Mouse (Mus musculus) retina, postnatal 7 days (tissue): ENCODE measurements around the gene Fads1.
"Not testable (repeated sequence)": the region's sequence is repeated elsewhere in the genome, so short reads cannot be mapped to it uniquely, and the experiment has no call there.

Experiments used
- DNase-seq: peaks from one replicate; pipeline ENCODE4 v3.0.0-alpha.2; 2012; ENCODE audit warnings: low read depth, low spot score

Fads1 gene

DNA sequence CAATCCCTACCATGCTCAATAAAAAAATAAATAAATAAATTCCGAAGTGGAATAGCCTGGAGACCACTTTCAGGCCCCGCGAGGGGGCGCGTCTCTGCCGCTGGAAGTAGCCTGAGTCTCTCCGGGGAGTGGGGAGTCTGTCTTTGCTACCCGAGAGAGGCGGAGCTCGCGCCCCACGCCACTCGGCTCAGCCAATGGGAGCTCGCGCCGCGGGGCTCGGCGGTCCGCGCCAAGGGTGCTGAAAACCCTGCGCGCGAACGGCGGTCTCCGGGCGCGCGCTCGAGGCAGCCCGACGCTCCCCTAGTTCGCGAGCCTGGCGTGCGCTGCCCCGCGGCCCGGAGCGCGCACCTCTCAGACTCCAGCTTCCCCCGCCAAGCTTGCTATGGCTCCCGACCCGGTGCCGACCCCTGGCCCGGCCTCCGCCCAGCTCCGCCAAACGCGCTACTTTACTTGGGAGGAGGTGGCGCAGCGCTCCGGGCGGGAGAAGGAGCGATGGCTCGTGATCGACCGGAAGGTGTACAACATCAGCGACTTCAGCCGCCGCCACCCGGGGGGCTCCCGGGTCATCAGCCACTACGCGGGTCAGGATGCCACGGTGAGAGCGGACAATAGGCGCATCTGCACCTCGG is at the start of gene Fads1:
Fads1 (plus strand) TSS at position 219 of the 629 bp plus-strand sequence.
- peak; percentile 84 for DNase-seq

DNA sequence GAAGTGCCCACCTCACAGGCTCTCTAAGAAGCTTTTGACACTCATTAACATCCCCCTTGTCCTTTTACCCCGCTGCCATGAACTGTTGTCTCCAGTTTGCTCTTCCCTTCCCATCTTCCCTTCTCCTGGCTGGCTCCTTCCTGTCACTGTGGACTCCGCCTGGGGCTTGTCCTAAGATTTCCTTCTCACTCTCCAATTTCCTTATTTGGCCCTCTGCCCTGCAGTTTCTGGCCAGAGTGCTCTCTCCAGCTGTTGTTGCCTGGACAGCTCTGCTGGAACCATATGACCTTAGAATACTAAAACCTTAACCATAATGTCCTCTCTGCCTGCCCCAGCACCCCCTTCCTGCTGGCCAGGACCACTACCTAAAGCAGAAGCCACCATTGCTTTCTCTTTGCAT is 48.0 kb upstream of the Fads1 start:
- DNase-seq, result no peak

DNA sequence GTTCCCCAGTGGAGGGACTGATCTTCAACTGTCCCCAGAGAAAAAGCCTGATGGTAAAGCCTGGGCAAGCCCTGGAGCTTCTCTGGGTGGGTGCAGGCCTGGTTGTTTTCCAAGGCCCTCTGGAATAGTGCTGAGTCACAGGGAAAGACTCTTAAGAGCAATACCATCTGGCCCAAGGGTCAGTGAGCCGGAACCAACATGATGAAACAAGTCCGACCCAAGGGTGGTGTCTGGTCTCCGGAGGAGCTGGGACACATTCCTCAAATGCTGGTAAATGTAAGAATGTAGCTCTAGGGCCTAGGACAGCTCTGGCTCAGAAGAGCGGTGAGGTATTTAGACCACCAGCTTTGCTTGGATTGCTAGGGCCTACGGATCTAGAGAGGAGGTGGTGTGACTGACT is 45.3 kb upstream of the Fads1 start:
- DNase-seq, result no peak

DNA sequence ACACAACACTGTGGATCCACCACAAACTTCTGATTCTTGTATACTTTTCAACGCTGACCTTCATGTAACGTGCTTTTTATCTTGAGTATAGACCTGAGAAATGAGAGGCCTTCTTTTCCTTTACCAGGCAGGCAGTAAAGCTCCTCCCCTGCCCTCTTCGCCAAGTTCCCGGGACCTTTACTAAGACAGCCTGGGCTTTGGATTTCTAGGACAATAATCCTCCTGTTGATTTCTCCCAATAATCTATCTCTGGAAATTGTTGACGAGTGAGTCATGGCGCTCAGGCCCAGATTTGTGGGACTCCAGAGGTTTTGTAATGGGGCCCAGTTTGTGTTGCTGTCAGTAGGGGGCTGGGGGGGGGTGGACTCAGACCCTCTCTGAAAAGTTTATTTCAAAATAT is 43.0 kb upstream of the Fads1 start:
- no peak for DNase-seq

DNA sequence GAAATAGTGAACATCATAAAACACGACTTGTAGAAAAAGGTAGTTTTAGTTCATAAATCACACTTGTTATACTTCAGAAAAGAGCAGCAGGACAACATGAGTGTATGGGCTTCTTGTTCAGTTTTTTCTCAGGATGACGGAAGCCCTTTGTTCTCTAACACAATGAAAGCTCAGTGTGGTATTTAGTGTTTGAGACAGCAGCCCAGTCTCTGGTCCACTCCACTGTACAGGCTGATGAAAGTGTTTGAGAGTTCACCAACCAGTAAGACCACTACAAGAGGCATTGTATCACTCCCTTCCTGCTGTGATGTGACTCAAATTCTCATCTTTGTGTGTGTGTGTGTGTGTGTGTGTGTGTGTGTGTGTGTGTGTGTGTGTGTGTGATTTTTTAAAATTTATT is 39.0 kb upstream of the Fads1 start:
- DNase-seq, result no peak

DNA sequence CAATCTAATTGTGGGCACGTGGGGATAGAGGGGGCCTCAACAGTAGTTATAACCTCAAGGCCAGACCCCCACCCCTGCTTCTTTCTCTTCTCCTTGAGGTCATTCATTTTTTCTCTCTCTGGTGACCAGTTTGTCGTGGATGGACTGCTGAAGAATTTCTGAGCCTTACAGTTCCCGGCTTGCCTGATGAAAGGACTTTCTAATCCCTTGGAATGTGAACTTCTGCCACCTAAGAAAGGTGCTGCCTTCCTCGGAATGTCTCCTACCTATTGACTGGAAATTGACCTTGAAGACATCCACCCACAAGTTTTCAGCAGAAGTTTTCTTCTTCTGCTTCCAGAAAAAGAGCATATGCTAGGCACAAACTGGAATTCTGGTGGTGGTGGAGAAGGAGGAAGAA is 38.2 kb upstream of the Fads1 start:
- DNase-seq, result no peak

DNA sequence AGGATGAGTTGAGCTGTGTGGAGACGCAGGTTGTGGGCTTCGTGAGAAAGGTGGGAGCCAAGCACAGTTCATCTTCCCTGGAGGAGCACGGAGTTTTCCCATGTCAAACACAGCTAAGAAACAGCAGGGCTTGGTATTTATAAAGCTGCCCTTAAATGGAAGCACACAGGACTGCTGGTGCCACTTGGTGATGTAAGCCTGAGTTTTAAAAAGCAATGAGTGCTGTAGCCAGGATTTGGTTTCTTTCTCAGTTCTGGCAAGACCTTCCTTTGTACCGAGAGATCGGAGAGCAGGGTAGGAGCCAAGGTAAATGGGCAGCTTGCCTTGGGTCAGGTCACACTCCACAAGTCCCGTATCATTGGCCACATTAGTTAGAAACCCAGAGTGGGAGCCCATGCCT is 34.1 kb upstream of the Fads1 start:
- no peak for DNase-seq

DNA sequence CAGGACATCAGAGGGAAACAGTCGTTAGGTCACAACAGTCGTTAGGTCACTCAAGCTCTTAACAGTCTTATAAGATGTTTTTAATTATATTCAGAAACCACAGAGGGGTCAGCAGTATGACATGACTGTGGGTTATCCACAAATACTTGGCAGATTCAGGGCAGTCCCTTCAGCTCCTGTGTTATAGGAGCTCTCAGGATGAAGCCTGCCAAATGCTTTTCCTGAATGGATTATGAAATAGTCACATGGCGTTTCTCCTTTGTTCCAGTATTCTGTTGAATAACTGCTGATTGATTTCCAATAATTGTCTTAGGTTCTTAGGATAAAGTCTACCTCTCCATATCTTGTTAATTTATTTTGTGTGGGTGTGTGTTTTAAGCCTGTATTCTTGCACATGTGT is 33.5 kb upstream of the Fads1 start:
- DNase-seq, result no peak

DNA sequence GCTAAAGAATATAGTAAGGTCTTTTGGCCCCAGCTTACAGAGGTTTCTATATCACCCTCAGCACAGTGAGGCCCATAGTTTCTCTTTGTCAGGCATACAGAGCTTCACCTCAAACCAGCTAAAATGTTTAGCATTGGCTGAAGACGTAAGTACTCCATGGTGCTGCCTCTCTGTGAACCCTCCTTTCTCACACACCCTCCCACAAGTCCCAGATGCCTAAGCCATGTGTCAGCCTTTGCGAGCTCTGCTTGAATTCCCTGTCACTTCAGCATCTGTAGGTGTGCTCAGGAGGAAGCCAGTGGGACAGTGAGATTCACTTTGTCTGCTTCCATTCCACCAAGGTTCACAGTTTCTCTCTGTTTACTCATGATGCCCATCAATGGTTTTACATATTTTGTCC is 25.0 kb upstream of the Fads1 start:
- DNase-seq, result no peak

DNA sequence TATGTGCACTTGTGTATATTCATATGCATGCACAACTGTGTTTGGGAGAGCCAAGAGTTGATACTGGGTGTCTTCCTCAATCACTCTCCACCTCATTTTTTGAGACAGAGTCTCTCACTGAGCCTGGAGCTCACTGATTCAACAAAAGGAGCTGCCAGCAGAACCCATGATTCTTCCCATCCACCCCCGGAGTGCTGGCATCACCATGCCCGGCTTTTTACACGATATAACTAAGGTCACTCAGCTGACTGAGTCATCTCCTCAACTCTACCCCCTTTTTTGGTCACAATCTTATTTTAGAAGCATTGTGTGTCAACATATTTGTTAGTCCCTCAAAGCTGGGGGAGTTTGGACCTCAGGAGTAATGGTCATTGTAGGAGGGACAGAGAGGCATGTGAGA is 18.8 kb upstream of the Fads1 start:
- no peak for DNase-seq

DNA sequence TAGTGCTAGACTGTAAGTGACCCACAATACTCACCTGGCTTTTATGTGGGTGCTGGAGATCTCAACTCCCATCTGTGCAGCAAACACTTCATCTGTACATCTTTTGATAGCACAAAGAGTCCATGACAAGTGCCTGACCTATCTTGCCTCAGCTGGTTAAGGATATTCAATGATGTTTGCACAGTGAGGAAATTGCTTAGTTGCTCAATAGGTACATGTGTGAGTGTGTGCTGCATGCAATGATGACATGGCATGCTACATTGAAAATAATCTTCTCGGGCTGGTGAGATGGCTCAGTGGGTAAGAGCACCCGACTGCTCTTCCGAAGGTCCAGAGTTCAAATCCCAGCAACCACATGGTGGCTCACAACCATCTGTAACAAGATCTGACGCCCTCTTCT is 16.8 kb upstream of the Fads1 start:
- DNase-seq, result not testable (repeated sequence)

DNA sequence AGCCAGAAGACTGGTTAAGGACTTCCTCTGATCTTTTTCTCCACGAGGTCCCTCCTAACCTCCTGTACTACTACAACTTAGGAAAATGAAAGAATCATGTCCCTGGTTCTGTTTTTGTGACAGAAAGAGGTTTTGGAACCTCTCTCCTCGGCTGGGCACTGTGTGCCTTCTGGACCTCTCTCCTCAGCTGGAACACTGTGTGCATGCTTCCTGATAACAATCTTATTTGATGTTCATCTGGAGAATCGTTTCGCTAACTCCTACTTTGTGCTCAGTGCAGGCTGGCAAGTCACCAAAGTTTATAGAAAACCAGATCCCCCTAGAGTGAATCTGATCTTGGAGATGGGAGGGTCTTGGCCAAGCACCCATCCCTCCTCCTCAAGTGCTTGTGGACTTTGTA is 15.6 kb upstream of the Fads1 start:
- DNase-seq, result no peak

DNA sequence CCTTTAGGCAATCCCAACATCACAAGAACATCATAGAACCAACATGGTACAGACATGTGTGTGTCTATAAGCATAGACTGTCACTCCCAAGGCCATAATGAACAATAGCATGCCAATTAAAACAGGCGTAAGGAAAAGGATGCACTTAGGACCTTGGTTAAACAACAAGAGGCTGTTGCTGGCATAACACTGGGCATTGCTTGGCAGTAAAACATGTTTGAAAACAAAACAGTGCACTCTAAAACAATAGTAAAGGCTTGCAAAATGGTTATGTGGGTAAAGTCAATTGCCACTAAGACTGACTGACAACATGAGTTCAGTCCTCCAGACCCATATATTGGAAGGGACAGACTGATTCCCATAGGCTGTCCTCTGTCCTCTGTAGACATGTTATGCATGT is 14.7 kb upstream of the Fads1 start:
- no peak for DNase-seq

DNA sequence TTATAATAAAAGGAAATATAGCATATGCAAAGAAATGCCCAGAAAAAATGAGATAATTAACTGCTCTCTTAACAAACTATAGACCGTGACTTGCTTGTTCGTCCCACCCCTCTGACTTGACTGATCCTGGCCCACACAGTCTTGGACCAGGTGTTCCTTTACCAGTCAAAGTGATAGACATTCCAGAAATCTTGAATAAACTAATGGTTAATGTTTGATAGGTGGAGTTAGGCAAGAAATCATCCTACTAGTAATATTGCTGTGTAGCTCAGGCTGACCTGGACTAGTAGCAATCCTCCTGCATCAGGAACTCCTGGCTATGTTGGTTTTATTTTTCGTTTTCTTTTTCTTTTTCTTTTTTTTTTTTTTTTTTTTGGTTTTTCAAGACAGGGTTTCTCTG is 14.2 kb upstream of the Fads1 start:
- DNase-seq, result no peak

DNA sequence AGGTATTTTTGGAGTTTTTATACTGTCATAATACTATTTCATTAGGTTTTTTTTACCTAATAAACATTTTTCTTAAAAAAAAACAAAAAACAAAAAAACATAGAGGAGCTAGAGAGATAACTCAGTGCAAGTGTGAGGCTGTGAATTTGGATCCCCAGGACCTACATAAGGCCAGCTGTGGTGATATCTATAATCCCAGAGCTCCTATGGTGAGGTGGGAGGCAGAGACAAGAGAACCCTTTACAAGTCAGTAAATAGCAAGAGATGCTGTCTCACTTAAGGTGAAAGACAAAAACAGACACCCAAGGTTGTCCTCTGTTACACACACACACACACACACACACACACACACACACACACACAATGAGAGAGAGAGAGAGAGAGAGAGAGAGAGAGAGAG is 13.5 kb upstream of the Fads1 start:
- no peak for DNase-seq

DNA sequence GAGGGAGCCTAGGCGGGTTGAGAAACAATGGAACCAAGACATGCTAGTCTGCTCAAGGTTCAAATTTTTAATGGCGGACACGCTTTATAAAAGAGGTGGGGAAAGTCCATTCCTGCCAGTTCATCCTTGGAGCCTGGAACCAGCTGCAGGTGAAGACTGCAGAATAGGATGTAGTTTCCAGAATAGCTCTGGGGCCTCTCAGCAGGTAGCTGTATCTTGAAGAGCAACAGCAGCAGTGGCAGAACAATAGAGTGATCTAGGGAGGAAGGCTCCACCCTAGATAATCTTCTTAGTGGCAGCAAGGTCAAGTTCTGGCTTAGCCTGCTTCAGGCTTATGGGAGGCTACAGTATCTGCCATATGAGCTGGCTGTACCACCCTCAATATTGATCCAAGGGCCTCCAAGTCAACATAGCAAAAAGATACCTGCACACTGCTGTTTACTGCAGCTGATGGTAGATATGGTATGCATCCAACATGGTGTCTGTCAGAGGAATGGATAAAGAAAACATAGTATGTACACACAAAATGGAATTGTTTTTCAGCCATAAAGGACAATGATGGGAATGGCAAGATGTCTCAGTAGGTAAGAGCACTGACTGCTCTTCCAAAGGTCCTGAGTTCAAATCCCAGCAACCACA is 12.9 kb upstream of the Fads1 start:
- not testable (repeated sequence) for DNase-seq

DNA sequence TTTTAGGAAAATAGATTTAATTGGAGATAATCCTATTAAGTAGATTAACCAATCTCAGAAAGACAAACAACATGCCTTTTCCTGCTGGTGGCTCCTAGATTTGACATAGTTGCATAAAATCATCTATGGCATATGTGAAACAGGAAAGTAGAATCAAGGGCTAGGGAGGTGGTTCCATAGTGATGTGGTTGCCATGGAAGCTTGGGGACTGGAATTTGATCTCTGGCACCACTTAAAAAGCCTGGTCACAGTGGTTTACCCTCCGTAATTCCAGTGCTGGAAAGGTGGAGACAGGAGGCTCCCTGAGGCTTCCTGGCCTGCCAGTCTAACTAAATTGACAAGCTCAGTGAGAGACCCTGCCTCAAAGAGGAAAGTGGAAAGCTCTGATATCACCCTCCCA is 12.2 kb upstream of the Fads1 start:
- DNase-seq, result no peak

DNA sequence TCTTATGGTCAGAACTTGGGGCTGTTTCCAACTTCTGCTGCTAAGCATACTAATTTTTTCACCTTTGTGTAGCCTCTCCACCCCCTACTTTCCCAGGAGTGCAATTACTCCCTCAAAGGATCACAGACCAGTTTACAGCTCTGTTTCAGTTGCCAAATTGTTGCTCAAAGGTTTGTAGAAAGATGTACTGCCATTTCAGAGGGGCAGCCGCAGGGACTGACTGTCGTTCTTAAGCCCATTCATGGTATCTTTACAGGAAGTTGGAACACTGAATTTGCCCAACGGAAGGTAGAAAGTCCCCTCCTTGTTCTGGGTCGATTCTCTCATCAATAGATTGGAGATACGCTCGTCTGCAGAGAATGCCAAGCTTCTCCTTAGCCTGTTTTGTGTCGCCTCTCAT is 11.3 kb upstream of the Fads1 start:
- no peak for DNase-seq

DNA sequence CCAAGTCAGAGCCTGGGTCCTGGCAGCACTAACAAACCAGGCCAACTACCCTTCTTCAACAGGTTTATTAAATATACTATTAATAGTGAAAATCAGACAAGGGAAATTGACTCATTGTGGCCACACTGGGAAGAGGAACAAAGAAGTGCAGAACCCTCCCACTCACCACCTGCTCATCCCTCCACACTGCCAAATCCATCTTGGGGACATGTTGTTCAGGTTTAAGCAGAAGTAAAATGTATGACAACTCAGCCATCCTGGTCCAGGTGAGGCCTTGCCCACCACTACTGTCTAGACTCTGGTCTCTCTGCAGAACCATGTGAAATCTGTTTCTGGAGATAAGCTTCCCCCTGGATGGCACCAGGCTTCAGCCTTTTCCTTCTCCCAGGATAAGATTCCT is 10.8 kb upstream of the Fads1 start:
- no peak for DNase-seq

DNA sequence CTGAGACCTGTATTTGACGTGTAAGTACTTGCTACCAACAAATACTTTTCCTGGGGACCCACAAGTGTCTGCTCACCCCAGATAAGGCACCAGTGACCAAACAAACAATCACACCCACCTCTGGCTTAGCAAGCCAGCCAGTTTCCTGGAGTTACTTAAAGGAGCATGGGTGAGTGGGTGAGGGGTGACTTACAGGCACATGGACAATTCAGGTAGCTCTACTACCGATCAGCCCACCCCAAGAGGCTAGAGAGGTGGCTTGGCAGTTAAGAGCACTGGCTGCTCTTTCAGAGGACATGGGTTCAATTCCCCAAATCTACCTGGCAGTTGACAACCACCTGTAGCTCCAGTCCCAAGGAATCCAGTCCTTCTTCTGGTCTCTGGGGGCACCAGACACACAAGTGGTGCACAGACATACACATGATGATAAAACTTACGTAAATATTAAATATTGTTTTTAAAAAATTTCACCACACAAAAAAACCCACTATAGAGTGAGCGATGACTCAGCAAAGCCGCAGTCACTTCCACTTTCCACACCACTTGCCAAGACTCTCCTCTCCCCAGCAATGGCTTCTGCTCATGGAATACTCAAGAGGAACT is 9.5 kb upstream of the Fads1 start:
- no peak for DNase-seq

DNA sequence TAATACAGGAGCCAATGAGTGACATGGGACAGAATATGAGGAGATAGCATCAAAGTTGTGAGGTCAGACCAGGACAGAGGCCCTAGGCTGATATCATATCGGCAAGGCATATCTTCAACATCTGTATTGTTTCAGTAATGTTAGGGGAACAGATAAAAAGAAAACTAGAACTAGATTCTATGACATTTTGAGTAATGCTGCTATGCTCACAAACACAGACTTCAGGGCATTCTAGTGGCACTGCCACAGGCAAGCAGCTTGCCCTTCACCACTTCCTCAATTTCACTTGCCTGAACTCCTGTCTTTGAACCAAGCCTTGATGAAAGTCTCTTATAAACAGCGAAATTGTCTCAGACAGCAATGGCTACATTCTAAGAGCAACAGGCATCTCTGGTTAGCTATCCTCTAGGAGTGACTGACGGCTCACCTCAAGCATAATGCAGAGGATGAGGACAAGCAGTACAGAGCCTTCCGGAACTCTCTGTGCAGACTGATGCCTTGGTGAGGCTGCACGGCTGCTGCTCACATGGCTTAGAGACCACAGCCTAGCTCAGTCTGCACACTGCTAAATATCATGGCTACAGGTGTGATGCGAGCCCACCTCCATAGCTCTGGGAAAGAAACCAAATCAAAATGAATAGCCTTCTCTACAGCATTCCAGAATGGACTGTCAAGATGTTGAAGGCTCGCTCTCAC is 8.7 kb upstream of the Fads1 start:
- no peak for DNase-seq

DNA sequence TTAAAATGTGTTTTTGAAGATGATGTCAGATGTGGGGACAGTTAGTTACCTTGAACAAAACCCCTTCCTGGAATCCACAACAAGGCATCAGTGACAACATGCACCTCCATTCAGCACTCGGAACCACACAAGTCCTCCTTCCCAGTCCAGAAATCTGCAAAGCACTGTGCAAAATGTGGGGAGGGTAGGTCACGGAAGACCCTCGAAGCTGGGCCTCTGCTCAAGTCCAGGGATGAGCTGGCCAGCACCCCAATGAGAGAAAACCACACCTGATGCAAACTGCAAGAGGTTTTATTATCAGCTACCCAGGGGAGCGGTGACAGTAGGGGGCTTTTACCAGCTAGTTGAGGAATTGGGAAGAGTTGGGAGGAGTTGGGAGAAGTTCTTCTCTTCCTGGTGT is 7.7 kb upstream of the Fads1 start:
- DNase-seq, result no peak

DNA sequence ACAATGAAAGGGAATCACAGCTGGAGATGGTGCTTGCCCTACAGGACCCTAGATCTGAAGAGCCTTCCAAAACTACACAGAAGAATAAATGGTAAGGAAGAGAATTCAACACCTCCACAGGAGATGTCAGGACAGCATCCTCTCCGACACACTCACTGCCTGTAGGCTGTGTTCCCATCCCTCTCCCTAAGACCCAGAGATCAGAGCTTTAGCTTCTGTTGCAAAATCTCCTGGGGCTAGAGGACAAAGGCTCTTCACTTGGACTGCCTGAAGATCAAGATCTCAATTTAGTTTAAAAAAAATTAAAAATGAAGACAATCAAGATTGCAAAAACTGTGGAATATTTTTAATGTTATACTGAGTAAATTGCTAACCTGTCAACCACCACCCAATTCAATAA is 6.2 kb upstream of the Fads1 start:
- no peak for DNase-seq
